Mouse (Mus musculus) liver, adult 2 months (tissue): ENCODE data around the gene Cdv3. TPM values are rescaled to one million over a fixed set of nuclear protein-coding genes. Genes with fewer than 3 reads are reported as not detected.

Source experiments
- DNase-seq: peaks from one replicate; pipeline ENCODE4 v3.0.0-alpha.2; 2011; ENCODE audit warnings: low read depth, low spot score; ENCODE audit errors: extremely low read depth
- H3K27ac ChIP-seq: fragments of 200-500 bp; replicated peaks from 2 replicates; pipeline ENCODE4 v1.5.1; 2012; ENCODE audit warnings: low read depth, mild to moderate bottlenecking, control low read depth, inconsistent platforms, low read length; ENCODE audit not compliant: insufficient read depth
- H3K27me3 ChIP-seq: fragments of 200-500 bp; 2 replicates; pipeline ENCODE4 v1.6.1; 2012; ENCODE audit warnings: mild to moderate bottlenecking, moderate library complexity, low read length, inconsistent platforms; ENCODE audit not compliant: control insufficient read depth, insufficient read depth
- H3K36me3 ChIP-seq: fragments of 200-500 bp; 2 replicates; pipeline ENCODE4 v1.6.1; 2012; ENCODE audit warnings: low read length, inconsistent platforms; ENCODE audit not compliant: control insufficient read depth, insufficient read depth
- H3K4me1 ChIP-seq: fragments of 200-500 bp; 2 replicates; pipeline ENCODE4 v1.6.1; 2011; ENCODE audit warnings: low read length; ENCODE audit not compliant: control insufficient read depth, insufficient read depth
- H3K4me3 ChIP-seq: fragments of 200-500 bp; 2 replicates; pipeline ENCODE4 v1.5.1; 2011; ENCODE audit warnings: low read depth, mild to moderate bottlenecking, control low read depth, low read length, moderate library complexity; ENCODE audit not compliant: insufficient read depth
- H3K79me2 ChIP-seq: fragments of 200-500 bp; 2 replicates; pipeline ENCODE4 v1.6.1; 2012; ENCODE audit warnings: inconsistent platforms, mild to moderate bottlenecking, low read length, moderate library complexity; ENCODE audit not compliant: control insufficient read depth, insufficient read depth
- H3K9ac ChIP-seq: fragments of 200-500 bp; 2 replicates; pipeline ENCODE4 v1.6.1; 2012; ENCODE audit warnings: low read depth, mild to moderate bottlenecking, control low read depth, inconsistent platforms, low read length
- CTCF ChIP-seq: fragments of 200-500 bp; IDR thresholded peaks from 2 replicates; pipeline ENCODE4 v1.5.1; 2011; ENCODE audit warnings: low read depth, low read length, control low read depth
- POLR2A ChIP-seq: fragments of 200-500 bp; IDR thresholded peaks from 2 replicates; pipeline ENCODE4 v1.6.1; 2011; ENCODE audit warnings: low read length, control low read depth; ENCODE audit not compliant: insufficient read depth; ENCODE audit errors: extremely low read depth
- WGBS: fragments of 180-500 bp; shearing (Covaris S2); methylation state at CpG from one replicate; pipeline ENCODE4 v1.1.7; 2018; 5-methylcytosine and 5-hydroxymethylcytosine counted together
- polyA plus RNA-seq: library from polyadenylated mRNA; depleted of rRNA; stranded (reverse); fragments of >200 nt; gene quantifications from 2 replicates; pipeline ENCODE4 v1.2.3, GENCODE M21; 2012
- total RNA-seq: library from RNA; depleted of rRNA; stranded (reverse); fragments of >200 nt; gene quantifications from 2 replicates; pipeline ENCODE4 v1.2.3, GENCODE M21; 2014

Gene Cdv3
- total and polyA plus RNA-seq, 2 experiments, result 29.2 to 77.1 TPM

DNA sequence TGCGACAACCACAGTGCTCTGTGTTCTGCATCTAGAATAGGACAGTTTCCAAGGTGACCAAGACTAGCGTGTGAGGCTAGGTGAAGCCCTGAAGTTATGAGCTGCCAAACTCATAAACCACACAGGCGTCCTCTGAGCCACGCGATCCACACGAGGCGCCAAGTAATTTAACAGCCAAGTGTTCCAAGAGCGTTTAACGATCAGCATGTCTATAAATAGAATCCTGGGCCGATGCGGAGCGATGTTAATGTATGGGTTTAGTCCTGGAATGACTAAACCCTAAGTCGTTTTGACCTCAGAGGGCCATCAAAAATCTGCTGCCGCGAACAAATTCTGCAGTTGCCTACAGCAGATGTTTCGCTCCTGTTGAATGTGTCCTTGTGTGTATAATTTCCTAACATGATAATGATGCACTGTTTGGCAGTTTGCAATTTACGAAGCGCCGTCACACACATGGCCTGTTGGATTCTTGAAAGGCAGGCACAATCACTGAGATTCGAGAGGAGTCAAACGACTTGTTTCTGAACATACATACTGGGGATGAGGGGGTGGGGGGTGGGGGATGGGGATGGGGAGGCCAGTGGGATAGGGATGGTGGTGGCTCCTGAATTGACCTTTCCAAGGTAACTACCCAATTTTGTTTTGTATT is 33.0 kb upstream of the Cdv3 start:
- no peaks in the 10 kb centered on the region for H3K36me3 ChIP-seq
- H3K27ac ChIP-seq, result no peak overlapping the region
- no peak overlapping the region for H3K4me3 ChIP-seq
- H3K27me3 ChIP-seq, result no peaks in the 10 kb centered on the region
- no peak for TF ChIP-seq CTCF
- TF ChIP-seq POLR2A, result no peak
- 90% methylated on average over 21 of the region's 21 CpGs for whole genome bisulfite sequencing
- no peak for DNase-seq
- no peaks in the 10 kb centered on the region for H3K79me2 ChIP-seq
- H3K9ac ChIP-seq, result no peak overlapping the region
- H3K4me1 ChIP-seq, result no peaks in the 10 kb centered on the region

DNA sequence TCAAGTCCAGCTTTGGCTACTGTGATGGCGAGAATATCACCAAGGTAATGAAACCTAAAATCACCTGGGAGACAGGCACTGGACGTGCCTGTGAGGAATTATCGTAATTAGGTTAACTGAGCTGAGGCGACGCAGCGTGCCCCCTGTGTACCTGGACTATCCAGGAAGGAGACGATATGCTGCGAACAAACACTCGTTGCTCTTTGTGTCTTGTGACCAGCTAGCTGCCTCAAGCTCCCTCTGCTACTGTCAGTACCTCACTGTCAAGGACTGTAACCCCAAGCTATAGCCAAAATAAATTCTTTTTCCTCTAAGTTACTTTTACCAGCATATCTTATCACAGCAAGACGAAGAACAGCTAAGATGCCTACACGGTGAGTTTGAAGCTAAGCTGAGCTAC is 27.6 kb upstream of the Cdv3 start:
- WGBS, result 92% methylated on average over 11 of the region's 11 CpGs
- Histone ChIP-seq H3K4me1 (no peaks in the 10 kb centered on the region), H3K27ac (no peak overlapping the region), H3K9ac (no peak overlapping the region), H3K36me3 (no peaks in the 10 kb centered on the region), H3K4me3 (no peak overlapping the region), H3K79me2 (no peaks in the 10 kb centered on the region), H3K27me3 (no peaks in the 10 kb centered on the region)
- DNase-seq, result no peak
- TF ChIP-seq POLR2A (no peak), CTCF (no peak)

DNA sequence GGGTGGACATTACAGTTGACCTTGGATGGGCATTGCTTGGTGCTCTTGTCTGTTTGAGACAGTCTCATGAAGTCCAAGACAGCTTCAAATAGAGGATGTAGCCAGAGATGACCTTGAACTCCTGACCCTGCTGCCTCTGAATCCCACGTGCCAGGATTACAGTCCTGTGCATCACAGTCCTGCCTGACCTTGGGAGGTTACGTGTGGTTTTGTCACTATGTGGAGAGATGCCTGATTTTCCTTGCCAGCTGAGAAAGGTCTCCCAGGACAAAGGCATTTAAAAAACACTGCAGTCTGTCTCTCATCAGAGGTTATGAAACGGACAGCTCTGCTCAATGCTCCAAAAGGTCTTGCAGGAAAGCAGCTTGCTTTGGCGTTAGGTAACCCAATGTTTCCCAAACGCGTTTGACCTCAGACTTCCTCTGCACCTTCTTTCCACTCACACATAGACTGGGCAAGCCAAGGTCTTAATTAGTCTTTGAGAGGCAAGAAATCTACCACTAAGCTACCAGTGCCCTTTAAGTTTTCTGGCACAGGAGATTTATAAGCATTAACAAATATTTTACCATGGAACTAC is 26.2 kb upstream of the Cdv3 start:
- Histone ChIP-seq H3K9ac (no peak overlapping the region), H3K36me3 (no peaks in the 10 kb centered on the region), H3K4me3 (no peak overlapping the region), H3K79me2 (no peaks in the 10 kb centered on the region), H3K4me1 (no peaks in the 10 kb centered on the region), H3K27ac (no peak overlapping the region), H3K27me3 (no peaks in the 10 kb centered on the region)
- WGBS, result 60% methylated on average over 6 of the region's 6 CpGs
- no peak for DNase-seq
- TF ChIP-seq CTCF (no peak), POLR2A (no peak)

DNA sequence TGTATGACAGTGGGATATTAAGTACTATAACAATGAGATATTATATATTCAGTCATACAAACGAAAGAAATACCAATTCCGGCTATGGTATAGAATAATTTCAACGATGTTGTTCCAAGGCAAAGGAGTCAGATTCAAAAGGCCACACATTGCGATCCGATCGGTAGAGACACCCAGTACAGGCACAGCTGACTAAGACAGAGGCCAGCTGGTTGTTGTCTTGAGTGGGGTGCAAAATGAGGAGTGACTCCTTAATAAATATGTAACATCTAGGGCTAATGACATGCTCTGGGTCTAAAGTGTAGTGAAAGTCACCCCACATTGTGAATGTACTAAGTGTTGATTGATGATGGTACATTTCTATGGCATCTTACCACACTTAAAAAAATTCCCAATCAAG is 23.6 kb upstream of the Cdv3 start:
- Histone ChIP-seq H3K27ac (no peak overlapping the region), H3K27me3 (no peaks in the 10 kb centered on the region), H3K9ac (no peak overlapping the region), H3K4me3 (no peak overlapping the region), H3K4me1 (no peaks in the 10 kb centered on the region), H3K36me3 (no peaks in the 10 kb centered on the region), H3K79me2 (no peaks in the 10 kb centered on the region)
- no peak for DNase-seq
- WGBS, result 95% methylated on average over 6 of the region's 6 CpGs
- no peak for TF ChIP-seq CTCF
- TF ChIP-seq POLR2A, result no peak

DNA sequence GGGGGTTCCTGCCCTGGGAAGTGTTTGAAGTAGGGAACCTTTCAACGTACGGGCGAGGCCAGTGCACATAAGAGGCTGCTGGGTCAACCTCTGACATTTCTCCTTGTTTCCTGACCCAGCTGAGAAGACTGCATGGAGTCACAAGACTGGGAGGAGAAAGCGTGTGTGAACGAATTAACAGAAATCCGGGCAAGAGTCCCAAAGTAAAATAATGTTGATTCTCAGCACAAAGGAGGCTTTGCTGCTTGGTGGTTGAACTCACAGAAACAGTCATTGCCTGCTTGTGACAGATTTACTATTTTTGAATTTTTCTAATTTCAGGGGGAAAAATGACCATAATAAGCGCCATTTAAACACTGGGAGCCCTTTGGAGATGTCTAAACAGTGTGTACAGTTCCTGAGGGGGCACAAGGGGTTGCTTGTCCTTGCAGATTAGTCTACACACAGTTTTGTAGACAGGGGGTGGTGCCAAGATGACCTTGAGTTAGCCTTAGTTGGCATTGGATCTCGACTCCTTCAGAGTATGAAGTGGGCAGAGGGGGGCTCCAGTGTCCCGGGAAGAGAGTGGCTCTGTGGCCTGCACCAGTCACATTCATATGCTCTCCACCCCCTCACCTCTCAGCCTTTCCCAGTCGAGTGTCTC is 21.5 kb upstream of the Cdv3 start:
- H3K4me1 ChIP-seq, result no peaks in the 10 kb centered on the region
- 83% methylated on average over 10 of the region's 10 CpGs for WGBS
- DNase-seq, result no peak
- no peak overlapping the region for H3K27ac ChIP-seq
- no peak overlapping the region for H3K9ac ChIP-seq
- no peak overlapping the region for H3K4me3 ChIP-seq
- H3K27me3 ChIP-seq, result no peaks in the 10 kb centered on the region
- H3K79me2 ChIP-seq, result no peaks in the 10 kb centered on the region
- TF ChIP-seq POLR2A (no peak), CTCF (no peak)
- H3K36me3 ChIP-seq, result no peaks in the 10 kb centered on the region

DNA sequence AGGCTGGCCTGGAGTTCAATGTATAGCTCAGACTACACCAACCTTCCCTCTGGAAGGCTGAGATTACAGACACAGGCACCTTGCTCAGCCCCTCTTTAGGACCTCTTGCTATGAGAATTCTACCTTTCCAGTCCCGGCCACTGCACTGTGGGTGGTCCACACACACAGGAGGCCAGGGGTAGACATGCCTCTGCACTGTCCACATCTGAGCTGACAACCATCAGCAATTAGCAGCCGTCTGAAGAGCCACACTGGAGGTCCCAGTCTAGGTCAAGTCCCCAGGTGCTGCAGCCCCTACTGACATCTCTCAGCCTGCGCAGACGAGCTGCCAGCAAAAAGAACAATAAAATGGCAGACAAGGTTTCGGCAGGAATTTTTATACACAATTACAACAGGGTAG is 20.9 kb upstream of the Cdv3 start:
- H3K27ac ChIP-seq, result no peak overlapping the region

More for the DNA sequence above, 20.9 kb upstream of the Cdv3 start:
- Histone ChIP-seq H3K27me3 (no peaks in the 10 kb centered on the region), H3K4me3 (no peak overlapping the region), H3K36me3 (no peaks in the 10 kb centered on the region), H3K4me1 (no peaks in the 10 kb centered on the region), H3K9ac (no peak overlapping the region), H3K79me2 (no peaks in the 10 kb centered on the region)
- TF ChIP-seq POLR2A (no peak), CTCF (no peak)
- 79% methylated on average over 5 of the region's 5 CpGs for WGBS
- DNase-seq, result no peak
